Mouse (Mus musculus) frontal cortex, postnatal 25 days (tissue): Measurements from ENCODE around the gene Mitf.

Experiments
- DNase-seq, 2 experiments: peaks; one replicate each; pipeline ENCODE4 v3.0.0; 2022; ENCODE audit warnings: low spot score in 2 of 2

The Mitf gene

DNA sequence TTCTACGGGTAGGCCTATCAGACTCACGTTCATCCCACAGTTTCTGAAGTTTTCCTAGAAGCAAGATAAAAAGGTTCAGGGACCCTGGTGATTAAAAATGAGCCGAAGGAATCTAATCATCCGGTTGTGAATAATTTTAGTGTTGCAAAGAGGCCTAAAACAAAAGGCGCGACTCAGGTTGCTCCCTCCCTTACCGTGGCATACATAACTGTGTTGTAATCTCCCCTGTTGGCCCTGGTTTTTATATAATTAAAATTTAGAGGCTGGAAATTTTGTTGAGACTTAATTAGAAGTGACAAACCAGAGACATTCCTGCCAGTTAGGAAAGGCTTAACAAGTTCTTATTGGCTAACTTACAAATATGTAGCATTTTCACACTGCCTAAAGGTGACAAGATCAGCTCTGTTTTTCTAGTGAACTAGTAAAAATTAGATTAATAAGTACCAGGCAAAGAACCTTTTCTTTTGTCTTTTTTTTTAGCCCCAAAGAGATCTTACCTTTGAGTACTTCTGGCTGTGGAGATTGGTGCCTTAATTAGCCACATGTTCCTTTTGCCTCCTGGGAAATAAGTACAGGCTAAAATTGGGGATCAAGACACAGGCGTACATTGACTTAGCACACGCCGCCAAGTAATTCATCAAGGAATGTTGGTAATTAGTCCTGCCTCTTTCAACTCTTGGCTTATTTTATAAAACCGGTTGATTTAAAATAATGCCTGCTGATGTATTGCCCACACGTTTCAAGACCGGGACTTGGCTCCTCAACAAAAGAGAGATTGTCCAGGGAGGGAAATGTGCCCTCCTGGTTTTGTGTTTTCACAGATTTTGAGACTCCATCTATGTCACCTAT is 143.4 kb downstream of the Mitf start:
- DNase-seq, result no peak

DNA sequence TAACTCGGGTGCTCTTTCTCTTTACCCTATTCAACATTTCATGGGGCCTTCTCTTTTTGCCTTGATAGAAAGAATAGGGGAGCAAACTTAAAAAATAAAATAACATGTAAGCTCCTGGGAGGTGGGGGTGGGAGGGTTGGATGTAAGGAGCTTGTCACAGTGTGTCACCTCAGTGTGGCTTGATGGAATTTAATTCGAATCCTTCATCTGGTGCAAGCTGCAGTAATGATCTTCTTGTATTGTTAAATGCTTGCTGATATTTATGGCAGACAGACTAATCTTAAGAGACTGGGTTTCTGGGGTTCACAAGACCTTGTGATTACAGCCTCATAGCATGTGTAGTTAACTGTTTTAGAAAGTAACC is 144.0 kb downstream of the Mitf start:
- DNase-seq, result no peak

DNA sequence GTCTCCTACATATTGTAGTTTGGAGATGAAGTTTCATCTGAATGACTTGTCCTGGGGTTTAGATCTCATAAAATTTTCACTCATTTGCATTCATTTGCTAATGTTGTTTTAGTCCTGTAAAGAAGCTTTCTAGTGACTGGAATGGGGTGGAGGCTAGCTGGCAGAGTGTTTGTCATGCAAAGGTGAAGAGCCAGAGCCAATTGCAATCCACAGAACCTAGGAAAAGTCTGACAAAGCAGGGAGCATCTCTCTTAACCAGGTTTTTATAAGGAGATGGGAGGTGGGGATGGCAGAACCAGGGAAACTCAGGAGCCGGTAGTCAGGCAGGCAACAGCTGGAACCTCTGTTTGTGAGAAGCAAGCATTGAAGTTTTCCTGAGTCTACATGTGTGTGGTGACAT is 144.9 kb downstream of the Mitf start:
- DNase-seq, result no peak

GRCm38 (mm10) chr6:97952845-97953244 is 146.0 kb downstream of the Mitf start:
- DNase-seq, result no peak

- no peak for DNase-seq
These were observed 149.3 kb downstream of the Mitf start for GRCm38 (mm10) chr6:97956121-97956520.

DNA sequence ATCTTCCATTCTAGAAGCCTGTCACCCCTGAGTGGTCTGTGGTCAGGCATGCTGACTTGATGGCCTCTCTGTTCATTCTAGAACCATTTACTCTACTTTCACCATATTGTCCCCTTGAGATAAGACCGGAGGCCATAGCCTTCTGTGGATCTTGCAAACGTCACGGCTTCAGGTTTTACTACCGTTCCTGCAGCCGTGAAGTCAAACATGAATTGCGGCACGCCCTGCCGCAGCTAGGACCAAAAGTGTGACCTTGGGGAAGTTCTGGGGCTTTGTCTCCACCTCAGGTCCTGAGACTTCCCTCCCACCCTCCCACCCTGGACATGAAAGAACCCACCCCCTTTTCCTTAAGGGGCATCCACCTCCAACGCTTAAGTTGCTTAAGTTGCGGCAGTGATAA is 149.8 kb downstream of the Mitf start:
- DNase-seq, result no peak

GRCm38 (mm10) chr6:97958276-97958675 is 151.4 kb downstream of the Mitf start:
- DNase-seq, result no peak

DNA sequence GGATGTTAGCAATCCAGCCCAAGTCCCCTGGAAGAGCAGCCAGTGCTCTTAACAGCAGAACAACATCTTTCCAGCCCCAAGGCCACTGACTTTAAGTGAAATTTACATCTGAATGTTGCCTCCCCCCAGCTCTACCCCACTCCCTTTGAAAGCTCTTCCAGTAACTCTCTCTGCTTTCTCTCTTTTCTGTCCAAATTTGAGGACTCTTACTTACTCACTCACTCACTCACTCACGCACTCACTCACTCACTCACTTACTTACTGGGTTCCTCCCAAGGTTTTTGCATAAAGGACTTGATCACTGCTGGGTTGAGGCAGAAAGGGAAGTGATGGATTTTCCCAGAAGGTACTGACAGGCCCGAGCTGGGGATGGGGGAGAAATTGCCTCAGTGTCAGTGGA is 154.9 kb downstream of the Mitf start:
- no peak for DNase-seq

DNA sequence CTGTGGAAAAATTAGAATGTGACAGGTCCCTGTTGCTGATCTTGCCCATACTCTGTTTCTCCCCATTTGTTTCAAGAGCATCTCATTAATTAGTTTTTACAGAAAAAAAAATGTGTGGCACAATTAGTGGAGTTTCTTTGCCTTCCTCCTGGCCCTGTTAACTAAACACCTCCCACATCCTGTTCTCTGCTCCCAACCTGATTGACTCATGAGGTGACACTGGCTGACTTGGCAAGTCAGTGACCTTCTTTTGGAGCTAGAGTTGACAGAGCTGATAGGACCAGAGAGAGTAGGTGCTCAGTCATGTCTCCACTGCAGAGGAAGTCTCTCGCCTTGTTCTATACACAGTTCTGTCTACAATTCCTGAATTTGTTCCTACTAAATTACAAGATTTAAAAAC is 155.5 kb downstream of the Mitf start:
- no peak for DNase-seq

- DNase-seq, result no peak
These were observed 157.9 kb downstream of the Mitf start for GRCm38 (mm10) chr6:97964750-97965149.

GRCm38 (mm10) chr6:97981668-97982067 is 174.8 kb downstream of the Mitf start:
- DNase-seq, result no peak

GRCm38 (mm10) chr6:97985658-97986057 is 178.8 kb downstream of the Mitf start:
- DNase-seq, result no peak

GRCm38 (mm10) chr6:97986417-97986816 is 179.6 kb downstream of the Mitf start:
- DNase-seq, result no peak

DNA sequence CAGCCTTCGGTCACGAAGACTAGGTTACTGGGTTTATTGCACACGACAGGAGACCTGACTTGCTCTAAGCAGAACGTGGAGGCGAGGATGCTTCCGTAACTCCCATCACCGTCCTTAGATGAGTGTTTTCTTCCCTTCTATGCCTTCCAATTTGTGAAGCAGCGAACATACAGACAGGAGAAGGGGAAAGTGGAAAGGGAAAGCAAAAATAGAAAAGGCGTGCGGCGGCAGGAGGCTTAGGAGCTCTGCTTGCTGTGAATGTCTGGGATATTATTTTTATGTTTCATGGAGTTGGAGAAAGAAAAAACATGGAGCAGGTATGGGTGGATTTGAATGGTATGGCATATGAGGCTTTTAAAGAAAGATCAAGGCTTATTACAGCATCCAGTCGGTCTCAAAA is 186.7 kb downstream of the Mitf start:
- DNase-seq, result no peak

DNA sequence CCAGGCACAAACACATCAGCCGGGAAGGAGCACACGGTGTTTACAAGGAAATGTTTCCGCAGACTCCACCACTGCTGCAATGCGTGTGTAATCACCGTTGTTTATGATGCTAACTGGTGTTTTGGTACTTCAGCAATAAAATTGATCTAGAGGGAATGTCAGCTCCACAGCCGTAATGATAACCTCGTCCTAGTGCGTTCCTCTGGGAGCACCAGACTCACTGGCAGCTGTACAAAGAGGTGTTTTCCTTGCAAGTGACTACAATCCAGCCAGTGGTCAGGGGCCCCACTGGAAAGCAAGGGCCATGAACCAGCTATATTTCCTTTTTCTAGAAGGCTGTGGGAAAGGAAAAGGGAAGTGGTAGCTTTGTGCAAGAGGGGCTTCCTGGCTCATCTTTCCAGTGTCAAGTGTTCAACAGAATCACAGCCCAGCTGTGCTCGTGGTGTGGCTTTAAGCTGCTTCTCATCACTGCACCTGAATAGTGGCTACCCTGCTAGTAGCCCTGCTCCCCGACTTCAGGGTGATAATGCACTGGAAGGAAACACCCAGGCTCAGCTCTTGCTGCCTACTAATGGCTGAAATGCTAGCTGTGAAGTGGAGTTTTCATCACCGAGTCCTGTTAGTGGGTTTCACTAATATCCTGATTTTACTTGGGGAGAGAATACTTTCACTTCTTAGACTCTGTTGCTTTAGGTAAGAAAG is 188.9 kb downstream of the Mitf start:
- no peak for DNase-seq

DNA sequence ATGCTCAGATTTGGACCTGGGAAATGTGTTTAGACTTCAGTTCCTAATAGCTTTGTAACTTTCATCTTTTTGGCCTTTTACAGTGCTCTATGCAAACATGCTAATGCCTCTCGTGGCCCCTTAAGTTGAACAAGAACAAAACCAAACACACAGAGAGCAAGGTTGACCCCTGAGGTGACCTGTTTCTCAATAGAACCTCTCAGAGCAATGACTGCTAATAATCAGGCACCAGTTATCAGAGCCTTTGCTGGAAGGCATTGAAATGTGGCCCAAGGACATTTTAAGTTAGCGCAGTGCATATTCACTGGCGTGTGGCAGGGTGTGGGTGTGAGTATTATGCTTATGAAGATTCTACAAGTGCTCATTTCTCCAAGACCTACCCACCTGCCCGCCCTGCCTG is 194.7 kb downstream of the Mitf start:
- DNase-seq, result no peak

- no peak for DNase-seq
These were observed 196.3 kb downstream of the Mitf start for GRCm38 (mm10) chr6:98003114-98003513.

DNA sequence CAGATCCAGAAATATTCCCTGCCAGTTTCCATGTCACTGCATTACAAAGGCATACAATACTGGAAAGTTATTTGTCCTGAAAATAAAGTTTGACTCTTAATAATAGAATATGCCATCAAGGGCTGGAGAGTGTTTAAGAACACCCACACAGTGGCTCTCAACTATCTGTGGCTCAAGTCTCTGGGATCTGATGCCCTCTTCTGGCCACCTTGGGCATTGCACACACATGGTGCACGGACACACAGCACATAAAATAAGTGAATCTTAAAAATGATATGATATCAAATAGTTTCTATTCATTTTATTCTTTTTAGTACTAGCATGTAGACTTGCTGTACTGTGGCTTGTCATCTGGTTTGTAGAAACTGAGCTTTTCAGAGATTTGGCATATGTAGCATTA is 198.7 kb downstream of the Mitf start:
- DNase-seq, result no peak

DNA sequence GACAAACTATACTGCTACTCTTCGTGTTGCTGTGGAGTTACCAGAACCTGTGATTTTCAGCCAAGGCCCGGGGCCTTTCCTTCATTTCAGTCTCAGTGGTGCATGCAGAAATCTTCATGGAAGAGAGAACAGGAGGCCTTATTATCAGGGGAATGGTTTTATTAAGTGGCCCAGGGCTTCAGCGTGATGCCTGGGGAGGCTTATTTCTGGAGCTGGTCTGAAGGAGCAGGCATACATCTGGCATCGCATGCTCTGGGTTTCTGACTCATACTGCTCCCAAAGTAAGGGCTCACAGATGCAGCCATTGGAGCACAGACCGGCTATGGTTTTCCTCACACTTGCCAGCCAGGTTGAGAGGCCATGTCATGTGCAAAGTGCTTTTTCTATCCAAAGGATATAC is 208.2 kb downstream of the Mitf start:
- no peak for DNase-seq

DNA sequence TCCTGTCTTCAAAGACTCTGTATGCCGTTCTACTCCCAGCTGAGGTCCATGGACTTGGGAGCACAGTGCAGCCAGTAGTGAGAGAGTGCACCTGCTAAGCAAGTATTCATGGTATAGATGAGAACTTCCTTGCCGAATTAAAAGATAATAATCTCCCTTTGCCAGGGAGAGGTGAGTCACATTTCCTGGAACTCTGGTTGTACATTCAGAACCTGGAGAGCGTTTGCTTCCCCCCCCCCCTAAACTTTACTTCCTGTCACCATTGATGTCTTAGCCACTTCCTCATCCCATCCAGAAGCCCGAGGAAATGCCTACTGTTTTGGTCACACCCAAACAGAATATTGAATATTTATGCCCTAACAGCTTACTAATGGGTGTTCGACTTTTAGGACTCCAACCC is 209.0 kb downstream of the Mitf start:
- DNase-seq, result no peak

- no peak for DNase-seq
These were observed 217.0 kb downstream of the Mitf start for GRCm38 (mm10) chr6:98023876-98024275.

DNA sequence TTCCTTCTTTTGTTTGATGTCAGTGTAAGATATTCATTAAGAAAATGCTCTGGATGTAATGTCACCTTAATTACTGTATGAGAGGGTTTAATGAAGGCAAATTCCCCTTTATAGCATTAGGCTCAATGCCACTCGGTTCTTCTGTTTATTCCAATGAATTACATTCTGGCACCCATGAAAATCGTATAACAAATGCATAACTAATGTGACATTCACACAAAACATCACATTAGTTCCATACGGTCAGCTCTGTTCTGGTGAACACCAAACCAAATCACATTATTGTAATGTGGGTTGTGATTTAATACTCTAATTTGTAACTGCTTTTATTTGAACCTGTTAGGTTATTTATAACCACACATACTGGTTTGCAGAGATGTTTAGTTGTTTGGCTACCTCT is 231.7 kb downstream of the Mitf start:
- no peak for DNase-seq

GRCm38 (mm10) chr6:98041795-98042194 is 234.9 kb downstream of the Mitf start:
- no peak for DNase-seq
